Mouse (Mus musculus): ENCODE results near the gene Nr3c2.

The Nr3c2 gene

DNA sequence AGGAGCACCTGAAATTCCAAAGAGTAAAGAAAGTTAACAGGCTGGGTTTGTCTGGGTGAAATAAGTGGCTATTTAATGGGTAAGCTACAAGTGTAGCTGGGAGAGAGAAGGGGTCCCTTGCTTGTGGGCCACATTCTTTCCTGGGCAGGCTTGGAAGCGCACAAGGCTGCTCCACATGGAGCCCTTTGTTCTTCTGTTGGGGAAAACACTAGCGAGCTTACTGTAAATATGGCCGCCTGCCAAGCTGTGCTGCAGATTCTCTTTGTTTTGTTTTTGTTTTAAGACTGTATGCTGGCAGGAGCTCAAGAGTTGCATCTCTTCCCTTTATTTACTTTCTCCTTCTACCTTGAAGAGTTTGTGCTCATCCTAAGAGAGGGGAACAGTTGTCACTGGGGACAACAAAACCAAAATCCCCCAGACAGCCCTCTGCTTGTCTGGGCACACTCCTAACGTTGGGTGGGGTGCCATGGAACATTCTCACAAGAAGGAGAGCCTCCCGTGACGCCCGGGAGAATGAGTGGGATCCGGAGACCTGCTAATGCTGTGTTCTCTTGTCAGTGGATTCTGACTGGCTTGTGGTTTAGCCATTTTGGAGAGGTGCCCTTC, 73.8 kb downstream of the Nr3c2 start:
- peak; percentile 13 to 23 for DNase-seq

GRCm38 (mm10) chr8:76977907-76978306, 78.7 kb downstream of the Nr3c2 start:
- DNase-seq = no peak

DNA sequence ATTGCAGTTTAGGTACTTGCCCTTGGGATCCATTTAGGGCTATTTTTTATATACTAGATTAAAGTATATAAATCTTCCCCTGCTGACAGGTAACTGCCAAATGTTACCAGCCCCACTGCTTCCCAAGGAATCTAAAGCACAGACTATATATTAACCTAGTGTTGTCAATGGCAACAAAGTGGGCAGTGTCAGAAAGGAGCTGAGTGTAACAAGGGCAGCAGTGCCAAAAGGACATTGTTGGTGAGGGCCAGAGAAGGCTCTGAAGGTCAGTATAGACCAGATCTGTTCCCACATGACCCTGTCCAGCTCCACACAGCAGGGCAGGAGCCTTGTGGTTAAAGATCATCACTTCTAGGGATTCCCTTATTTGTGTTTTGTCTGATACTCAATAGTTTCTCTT, 84.8 kb downstream of the Nr3c2 start:
- no peak for DNase-seq

DNA sequence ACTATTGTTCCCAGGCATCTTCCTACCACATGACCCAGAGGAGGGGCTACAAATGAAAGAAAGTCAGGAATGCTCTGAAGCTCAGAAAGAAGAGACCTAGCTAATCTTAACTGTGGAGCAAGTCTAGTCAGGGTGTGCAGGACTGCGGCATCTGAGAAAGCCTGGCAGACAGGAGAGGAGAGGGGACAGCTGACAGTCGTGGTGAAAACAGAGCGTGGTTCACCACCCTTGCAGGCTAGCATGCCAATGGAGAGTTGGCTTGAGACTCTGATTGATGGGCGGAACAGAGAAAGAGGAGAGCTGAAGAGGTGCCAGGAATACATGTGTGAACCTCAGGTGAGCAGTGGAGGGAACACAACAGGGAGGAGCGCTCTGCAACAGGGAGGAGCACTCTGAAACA, 85.6 kb downstream of the Nr3c2 start:
- DNase-seq = peak in 1 of 2 experiments; percentile 1

GRCm38 (mm10) chr8:76987876-76988275, 88.6 kb downstream of the Nr3c2 start:
- DNase-seq = no peak

DNA sequence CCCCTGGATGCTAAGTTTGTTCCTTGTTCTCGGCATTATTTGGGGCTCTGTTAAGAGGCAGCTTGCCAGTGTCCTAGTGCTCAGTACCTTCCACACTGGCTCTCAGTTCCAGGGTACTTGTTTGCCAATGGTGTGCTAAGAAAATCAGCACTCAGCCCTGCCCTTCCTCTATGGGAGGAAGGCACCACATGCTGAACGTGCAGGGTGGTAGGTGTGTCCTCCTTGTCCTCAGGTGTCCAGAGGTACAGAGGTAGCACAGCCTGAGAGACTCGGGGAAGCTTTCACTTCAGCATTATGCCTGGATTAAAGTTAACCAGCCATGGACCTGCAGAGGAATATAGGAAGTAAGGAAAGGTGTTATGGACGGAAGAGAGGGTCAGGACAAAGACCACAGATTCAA, 99.0 kb downstream of the Nr3c2 start:
- no peak for DNase-seq

DNA sequence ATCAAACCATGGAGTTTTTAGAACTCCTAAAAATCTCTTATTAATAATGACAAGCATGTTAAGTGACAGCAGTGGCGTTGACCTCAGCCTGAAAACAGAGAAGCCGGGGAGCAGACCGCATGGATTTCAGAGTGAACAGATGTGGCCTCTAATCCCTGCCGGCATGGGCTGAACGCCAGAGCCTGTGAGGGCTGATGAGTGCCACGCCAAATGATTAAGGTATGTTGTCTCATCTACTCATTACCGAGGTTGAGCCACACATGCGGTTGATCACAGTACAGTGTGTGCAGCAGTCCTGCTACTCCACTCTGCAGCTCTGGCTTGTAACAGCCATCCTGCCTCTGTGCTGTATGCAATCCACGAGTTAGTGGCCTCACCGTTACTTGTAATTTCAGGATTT, 110.2 kb downstream of the Nr3c2 start:
- peak; percentile 55 to 57 for DNase-seq

- DNase-seq = no peak
Observed at GRCm38 (mm10) chr8:77011985-77012384, 112.7 kb downstream of the Nr3c2 start.

DNA sequence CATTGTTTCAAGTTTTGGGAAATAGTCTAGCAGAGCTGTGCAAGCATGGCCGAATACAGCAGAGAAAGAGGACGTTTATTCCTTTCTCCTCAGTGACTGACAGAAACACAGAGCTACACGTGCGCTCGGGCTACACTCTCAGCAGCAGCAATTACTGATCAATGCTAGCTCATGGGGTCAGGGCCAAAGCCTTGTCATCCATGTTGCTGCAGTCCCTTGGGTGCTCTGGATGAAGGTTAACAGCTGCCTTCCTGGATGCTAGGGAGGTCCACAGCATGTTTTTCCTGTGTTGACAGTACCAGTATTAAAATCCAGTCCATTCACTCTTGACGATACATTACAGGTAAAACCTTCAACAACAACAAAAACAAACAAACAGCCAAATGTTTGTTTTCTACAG, 113.4 kb downstream of the Nr3c2 start:
- DNase-seq = no peak

- peak in 1 of 2 experiments; percentile 15 for DNase-seq
Observed at GRCm38 (mm10) chr8:77016713-77017112, 117.5 kb downstream of the Nr3c2 start.

GRCm38 (mm10) chr8:77023837-77024710, 124.8 kb downstream of the Nr3c2 start:
- no peak for DNase-seq

GRCm38 (mm10) chr8:77031213-77031612, 132.0 kb downstream of the Nr3c2 start:
- no peak for DNase-seq

GRCm38 (mm10) chr8:77033706-77034464, 134.6 kb downstream of the Nr3c2 start:
- DNase-seq = no peak

- DNase-seq = no peak
Observed at GRCm38 (mm10) chr8:77034465-77034829, 135.2 kb downstream of the Nr3c2 start.

DNA sequence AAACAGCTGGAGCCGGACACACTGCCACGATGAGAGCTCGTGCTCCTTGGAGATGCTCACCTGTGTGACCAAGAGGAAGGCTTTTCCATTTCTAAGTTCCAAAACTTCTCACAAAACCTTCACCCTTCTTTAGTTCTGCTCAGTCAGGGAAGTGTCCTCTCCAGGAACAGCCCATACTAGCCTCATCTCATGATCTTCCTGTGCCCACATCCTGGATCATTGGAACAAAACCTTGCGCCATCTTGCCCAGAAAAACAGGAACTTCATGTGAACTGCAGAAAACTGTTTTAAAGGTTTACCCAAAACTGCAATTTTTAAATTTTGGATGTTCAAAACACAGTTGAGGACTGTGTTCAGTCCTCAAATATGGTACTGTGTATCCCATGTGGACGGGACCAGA, 142.0 kb downstream of the Nr3c2 start:
- no peak for DNase-seq

GRCm38 (mm10) chr8:77044849-77045248, 145.6 kb downstream of the Nr3c2 start:
- no peak for DNase-seq

- no peak for DNase-seq
Observed at GRCm38 (mm10) chr8:77045711-77046110, 146.5 kb downstream of the Nr3c2 start.

- DNase-seq = peak in 1 of 2 experiments; percentile 15
Observed at GRCm38 (mm10) chr8:77046217-77046616, 147.0 kb downstream of the Nr3c2 start.

DNA sequence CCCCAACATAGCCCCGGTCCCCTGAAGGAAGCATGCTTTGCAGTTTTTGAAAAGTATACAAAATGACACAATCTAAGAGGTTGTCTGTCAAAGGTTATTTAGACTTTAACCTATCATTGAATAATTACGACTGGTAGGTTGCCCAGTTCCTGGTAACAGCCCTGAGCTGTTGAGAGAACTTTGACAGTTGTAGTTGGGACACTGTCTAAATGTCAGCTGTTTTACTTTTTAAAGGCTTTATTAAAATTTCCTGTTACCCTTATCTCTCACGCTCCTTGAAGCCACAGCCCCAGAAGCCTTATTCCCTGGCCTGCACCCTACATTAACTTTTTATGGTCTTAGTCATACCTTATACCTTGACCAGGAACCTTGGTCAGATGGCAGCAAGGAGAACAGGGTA, 147.5 kb downstream of the Nr3c2 start:
- no peak for DNase-seq

DNA sequence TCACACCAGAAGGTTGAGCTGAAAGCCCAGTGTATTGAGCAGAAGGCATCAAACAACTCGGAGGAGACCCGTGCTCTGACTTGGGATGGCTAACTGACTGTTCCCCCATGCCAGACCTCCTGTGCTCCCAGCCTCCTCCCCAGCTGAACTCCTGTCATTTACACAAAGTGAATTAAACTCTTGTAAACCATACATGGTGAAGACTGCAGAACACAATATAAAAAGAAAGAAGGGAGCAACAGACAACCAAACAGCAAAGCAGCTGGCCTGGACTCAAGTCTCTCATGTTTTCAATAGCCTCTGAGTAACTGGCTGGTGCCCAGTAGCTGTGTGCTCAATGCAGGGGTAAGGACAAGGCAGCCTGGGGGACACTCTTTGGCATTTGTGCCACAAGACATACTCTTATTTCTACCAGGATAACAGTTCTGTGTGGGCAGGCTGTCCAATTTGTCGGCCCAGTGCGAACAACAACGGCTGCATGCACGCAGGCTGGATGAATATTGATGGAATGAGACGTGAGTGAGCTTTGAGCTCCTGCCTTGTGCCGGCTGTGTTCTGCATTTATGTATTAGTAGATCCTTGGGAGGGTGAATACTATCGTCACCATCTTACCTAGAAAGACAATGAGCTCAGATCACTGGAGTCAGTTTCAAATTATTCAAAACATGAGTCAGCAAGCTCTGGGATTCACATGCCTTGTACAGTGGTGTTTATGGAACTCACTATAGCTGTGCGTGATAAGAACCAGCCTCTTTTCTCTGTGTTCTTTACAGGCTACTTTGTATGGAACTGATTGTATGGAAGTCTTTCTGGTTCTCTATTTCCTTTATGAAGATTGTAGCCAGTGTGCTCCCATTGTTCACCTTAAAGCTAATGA, 152.4 kb downstream of the Nr3c2 start:
- peak; percentile 6 to 10 for DNase-seq

- no peak for DNase-seq
Observed at GRCm38 (mm10) chr8:77055492-77056021, 156.3 kb downstream of the Nr3c2 start.

DNA sequence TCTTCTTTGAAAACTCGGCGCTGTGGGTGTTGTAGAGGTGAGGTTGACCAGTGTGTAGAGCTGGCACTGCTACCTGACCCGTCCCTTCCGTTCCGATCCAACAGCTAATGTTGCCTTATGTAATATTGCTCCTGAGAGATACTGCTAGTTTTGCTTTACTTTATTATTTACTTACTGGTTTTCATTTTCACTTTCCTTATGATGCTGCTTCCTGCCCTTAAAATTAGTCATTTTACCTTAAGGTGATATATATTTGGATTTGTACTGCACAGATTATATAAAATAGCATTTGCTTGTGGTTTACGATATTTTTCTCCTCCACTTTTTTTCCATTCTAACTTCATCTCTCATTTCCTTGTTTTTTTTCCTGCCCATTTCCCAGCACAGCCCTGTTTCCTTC, 157.6 kb downstream of the Nr3c2 start:
- DNase-seq = no peak
